Mouse (Mus musculus): ENCODE data around the gene Atf6. TPM values are rescaled to one million over a fixed set of nuclear protein-coding genes. Genes with fewer than 3 reads are reported as not detected.

Atf6 gene
- 10.6 and 11.2 TPM in 2 replicates for polyA plus RNA-seq (2021; fragmentation: Nextera tagmentation)
- long read RNA-seq, experiment 1, full-length matches to known transcripts: 27 of 97 reads
- long read RNA-seq, experiment 1, partial matches to known transcripts: 14 of 97 reads
- long read RNA-seq, experiment 1, other reads (novel, unspliced or antisense): 56 of 97 reads
- long read RNA-seq, experiment 2, full-length matches to known transcripts: 5 of 30 reads
- long read RNA-seq, experiment 2, partial matches to known transcripts: 5 of 30 reads
- long read RNA-seq, experiment 2, other reads (novel, unspliced or antisense): 20 of 30 reads

DNA sequence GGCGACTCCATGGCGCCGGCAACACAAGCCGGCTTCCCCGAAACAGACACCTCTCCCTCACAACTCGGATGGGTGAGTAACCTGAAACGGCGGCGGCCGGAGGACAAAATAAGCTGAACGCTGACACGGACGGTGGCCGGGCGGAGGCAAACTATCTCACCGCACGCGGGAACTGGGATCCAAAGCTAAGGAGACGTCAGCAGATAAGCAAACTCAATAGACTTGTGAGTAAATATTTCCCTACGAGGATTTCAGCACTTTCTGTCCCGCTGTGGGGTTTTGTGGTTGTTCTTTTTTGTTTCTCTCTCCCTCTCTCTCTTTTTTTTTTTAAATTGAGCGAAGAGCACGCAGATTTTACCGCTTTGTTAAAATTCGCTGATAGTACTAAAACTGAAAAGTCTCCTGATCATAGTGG, at the start of gene Atf6:
Gene Atf6, minus strand, starts transcription at position 81 of the 415 bp plus-strand sequence.

DNA sequence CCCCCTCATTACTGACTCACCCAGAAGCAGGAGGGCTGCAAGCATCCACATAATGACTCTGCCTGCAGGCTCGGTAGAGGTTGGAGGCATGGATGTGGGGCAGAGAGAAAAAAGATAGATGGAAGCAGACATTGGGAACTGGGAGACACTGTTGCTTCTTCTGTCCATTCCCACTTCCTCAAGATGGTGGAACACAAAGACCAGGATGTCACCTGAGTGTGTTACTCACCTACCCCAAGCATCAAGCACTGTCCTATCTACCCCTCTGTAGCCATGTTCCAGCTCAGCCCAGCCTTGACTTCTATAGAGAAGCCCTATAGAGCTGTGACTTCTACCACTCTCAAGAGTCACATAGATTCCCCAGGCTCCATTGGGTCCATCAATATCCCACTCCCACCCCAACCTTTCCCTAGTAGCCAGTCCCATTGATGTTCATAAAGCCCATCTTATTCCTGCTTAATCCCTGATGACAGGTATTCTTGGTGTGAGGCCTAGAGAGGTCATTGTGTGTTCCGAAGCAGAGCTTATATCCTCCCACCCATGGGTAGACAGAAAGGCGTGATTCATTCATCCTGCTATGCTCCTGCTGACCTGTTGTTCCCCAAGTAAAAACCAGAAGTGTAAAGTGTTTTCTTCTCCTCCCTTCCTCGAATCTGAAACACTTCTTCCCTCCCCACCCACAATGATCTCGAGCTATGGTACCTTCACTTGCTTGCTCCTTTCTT, 45.5 kb upstream of the Atf6 start, which contains the start of gene Fcrlb:
Gene Fcrlb, minus strand, starts transcription at position 51 of the 725 bp plus-strand sequence.

DNA sequence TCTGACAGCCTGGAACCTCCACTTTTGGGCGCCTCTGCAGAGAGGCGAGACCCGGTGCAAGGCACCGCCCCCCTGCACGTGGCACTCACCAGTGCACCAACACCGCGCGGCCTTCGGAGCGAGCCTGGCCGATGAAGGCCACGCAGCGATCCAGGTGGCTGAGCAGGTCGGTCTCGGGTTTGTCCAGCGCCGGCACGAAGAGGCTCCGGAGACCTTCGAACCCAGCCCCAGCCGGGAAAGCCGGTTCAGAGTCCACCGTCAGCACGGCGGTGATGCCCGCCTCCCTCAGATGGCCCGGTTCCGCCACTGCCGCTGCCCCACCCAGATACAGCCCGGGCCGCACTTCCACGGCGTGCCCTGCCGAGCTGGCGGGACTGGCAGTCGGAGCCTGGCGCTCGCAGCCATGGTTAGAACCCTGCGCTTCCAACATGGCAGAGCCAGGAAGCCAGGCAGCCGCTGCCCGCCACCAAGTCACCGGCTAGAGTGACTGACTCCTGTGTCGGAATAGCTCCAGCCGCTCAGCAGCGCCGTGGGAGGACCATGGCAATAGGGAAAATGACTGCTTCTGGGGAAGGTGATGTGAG, 17.5 kb upstream of the Atf6 start, which contains the start of the genes Gm26620 and Dusp12:
Gene Gm26620, plus strand, starts transcription at position 88 of the 584 bp plus-strand sequence.
Gene Dusp12, minus strand, starts transcription at position 563 of the 584 bp plus-strand sequence.

Other genes with a start within 250 kb of the Atf6 start
- 3.3 and 3.4 TPM in 2 replicates for gene Olfml2b, start 223.2 kb downstream of the Atf6 start, polyA plus RNA-seq (2021; fragmentation: Nextera tagmentation)
- gene Gm26620, start 17.3 kb upstream of the Atf6 start, polyA plus RNA-seq (2021; fragmentation: Nextera tagmentation): 0.89 and 1.3 TPM in 2 replicates
- gene Dusp12, start 17.8 kb upstream of the Atf6 start, polyA plus RNA-seq (2021; fragmentation: Nextera tagmentation): 24.9 and 27.1 TPM in 2 replicates
- 0.72 and 1.3 TPM in 2 replicates for gene Fcrlb, start 45.2 kb upstream of the Atf6 start, polyA plus RNA-seq (2021; fragmentation: Nextera tagmentation)
- not detected in 2 replicates for gene Fcrla, start 59.8 kb upstream of the Atf6 start, polyA plus RNA-seq (2021; fragmentation: Nextera tagmentation)
- gene Fcgr2b, start 108.8 kb upstream of the Atf6 start, polyA plus RNA-seq (2021; fragmentation: Nextera tagmentation): 4.7 and 5.4 TPM in 2 replicates
- 0.23 and 0.37 TPM in 2 replicates for gene Fcgr4, start 151.1 kb upstream of the Atf6 start, polyA plus RNA-seq (2021; fragmentation: Nextera tagmentation)
- 27.1 and 27.8 TPM in 2 replicates for gene Fcgr3, start 197.2 kb upstream of the Atf6 start, polyA plus RNA-seq (2021; fragmentation: Nextera tagmentation)
- gene Cfap126, start 246.1 kb upstream of the Atf6 start, polyA plus RNA-seq (2021; fragmentation: Nextera tagmentation): 1.7 and 2.8 TPM in 2 replicates

Data from left cerebral cortex, adult 6 months (tissue).